Comparison of ENCODE assay signal across 30 mouse cellular contexts in genomic region chr2:5029808-5030207, GRCm38 (mm10). TPM values are rescaled to one million over a fixed set of nuclear protein-coding genes. Genes with fewer than 3 reads are reported as not detected.
"Had no signal": no experiment of that assay in that cellular context is flagged by ENCODE, and none has a peak within 500 bp of the region (broad histone marks: within the 10 kb centered on the region; RNA-seq: fewer than 3 reads in every experiment).

No protein-coding gene starts in this region.

- H3K4me1 ChIP-seq: limb, embryonic 10.5 days; limb, embryonic 12.5 days had no signal

- ATAC-seq: inflammation-experienced regulatory T-cells, adult 6 months; intestine, embryonic 15.5 days; intestine, postnatal 0 days had no signal

- DNase-seq: gastrocnemius, adult 2 months; gastrocnemius, postnatal 10 days; gastrocnemius, postnatal 25 days; heart, postnatal 10 days; heart, postnatal 4 days; kidney, adult 18-20 months; kidney, adult 8-10 months; kidney, postnatal 10 days; kidney, postnatal 25 days; kidney, postnatal 4 days; liver; liver, embryonic 13.5 days had no signal

- H3K4me2 ChIP-seq: heart, embryonic 12.5 days; hindbrain, embryonic 14.5 days; intestine, embryonic 15.5 days; limb, embryonic 12.5 days; liver, embryonic 11.5 days; liver, embryonic 13.5 days; liver, embryonic 15.5 days had no signal

- H3K27ac ChIP-seq: gastrocnemius, adult 2 months; heart, embryonic 10.5 days; hindbrain, embryonic 14.5 days; intestine, embryonic 15.5 days; layer of hippocampus, adult 2 months; left cerebral cortex, adult 2 months; limb, embryonic 10.5 days; limb, embryonic 12.5 days; liver, embryonic 13.5 days; liver, embryonic 15.5 days had no signal

- H3K9ac ChIP-seq: heart, embryonic 12.5 days; hindbrain, embryonic 14.5 days; intestine, embryonic 15.5 days; limb, embryonic 12.5 days; liver, embryonic 13.5 days; liver, embryonic 15.5 days had no signal

- H3K27me3 ChIP-seq: heart, embryonic 12.5 days; intestine, embryonic 15.5 days; limb, embryonic 12.5 days; liver, embryonic 13.5 days; liver, embryonic 15.5 days had no signal

- H3K4me3 ChIP-seq: gastrocnemius, adult 2 months; heart, embryonic 10.5 days; heart, embryonic 12.5 days; intestine, embryonic 15.5 days; layer of hippocampus, adult 2 months; left cerebral cortex, adult 2 months; limb, embryonic 10.5 days; limb, embryonic 12.5 days; liver, embryonic 13.5 days; liver, embryonic 15.5 days had no signal

- H3K9me3 ChIP-seq: heart, embryonic 10.5 days; heart, embryonic 12.5 days; intestine, embryonic 15.5 days; limb, embryonic 10.5 days; limb, embryonic 12.5 days; liver, embryonic 13.5 days; liver, embryonic 15.5 days had no signal

- H3K36me3 ChIP-seq: heart, embryonic 10.5 days; intestine, embryonic 15.5 days; limb, embryonic 12.5 days had no signal

RNA-seq across cellular contexts. Expression of gene Ucma, which starts 53.9 kb away (rescaled TPM):
- total RNA-seq: gastrocnemius, adult 2 months; gastrocnemius, postnatal 25 days; granulocyte monocyte progenitor cell, adult 5-6 weeks; heart, adult 8-10 months; heart, postnatal 4 days had no signal
- polyA plus RNA-seq: heart, embryonic 10.5 days; heart, embryonic 12.5 days; heart, embryonic 14.5 days; hindbrain, embryonic 11.5 days; inflammation-experienced regulatory T-cells, adult 6 months; intestine, embryonic 15.5 days; intestine, postnatal 0 days; kidney, embryonic 14.5 days; kidney, embryonic 16.5 days; limb, embryonic 10.5 days; limb, embryonic 12.5 days; liver, embryonic 11.5 days; liver, embryonic 13.5 days had no signal
